Mouse (Mus musculus) thymus, postnatal 4 days (tissue): ENCODE measurements around the gene Yju2.

Source experiments
- DNase-seq: peaks from one replicate; pipeline ENCODE4 v3.0.0; 2021

Gene Yju2

DNA sequence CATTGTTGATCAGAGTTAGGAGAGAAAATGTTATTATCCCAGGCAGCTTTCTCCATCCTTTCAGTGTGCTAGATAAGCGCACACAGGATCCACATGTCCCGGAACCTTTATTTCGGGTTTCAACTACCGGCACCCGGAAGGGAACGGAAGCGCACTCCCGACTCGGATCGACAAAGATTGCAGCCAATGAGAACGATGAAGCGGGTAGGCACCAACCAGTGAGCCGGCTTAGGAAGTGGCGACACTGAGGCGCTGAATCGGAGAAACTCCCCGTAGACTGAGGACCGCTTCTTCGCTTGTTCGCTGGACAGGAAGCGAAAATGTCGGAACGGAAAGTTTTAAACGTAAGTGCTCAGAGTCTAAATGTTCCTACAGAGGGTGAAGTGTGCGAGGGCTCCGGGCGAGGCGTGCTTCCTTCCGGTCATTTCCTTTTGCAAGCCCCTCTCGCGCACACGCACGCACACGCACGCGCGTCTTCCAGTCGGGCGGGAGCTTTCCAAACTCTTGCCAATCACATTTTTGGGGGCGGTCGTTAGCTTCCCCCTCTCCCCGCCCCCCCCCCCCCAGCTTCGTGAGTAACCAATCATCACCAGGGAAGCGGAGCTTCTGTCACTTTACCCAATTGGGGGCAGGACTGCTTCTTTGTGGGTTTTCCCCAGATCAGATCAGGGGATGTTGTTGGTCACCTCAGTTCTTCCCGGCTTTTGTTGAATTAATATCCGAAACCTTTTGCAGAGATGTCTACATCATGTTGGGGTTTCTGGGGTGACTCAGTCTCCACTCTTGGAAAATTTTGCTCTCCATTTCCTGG lies at the start of gene Yju2:
Gene Yju2, plus strand, starts transcription at position 182 of the 811 bp plus-strand sequence.
- DNase-seq = peak; percentile 90

DNA sequence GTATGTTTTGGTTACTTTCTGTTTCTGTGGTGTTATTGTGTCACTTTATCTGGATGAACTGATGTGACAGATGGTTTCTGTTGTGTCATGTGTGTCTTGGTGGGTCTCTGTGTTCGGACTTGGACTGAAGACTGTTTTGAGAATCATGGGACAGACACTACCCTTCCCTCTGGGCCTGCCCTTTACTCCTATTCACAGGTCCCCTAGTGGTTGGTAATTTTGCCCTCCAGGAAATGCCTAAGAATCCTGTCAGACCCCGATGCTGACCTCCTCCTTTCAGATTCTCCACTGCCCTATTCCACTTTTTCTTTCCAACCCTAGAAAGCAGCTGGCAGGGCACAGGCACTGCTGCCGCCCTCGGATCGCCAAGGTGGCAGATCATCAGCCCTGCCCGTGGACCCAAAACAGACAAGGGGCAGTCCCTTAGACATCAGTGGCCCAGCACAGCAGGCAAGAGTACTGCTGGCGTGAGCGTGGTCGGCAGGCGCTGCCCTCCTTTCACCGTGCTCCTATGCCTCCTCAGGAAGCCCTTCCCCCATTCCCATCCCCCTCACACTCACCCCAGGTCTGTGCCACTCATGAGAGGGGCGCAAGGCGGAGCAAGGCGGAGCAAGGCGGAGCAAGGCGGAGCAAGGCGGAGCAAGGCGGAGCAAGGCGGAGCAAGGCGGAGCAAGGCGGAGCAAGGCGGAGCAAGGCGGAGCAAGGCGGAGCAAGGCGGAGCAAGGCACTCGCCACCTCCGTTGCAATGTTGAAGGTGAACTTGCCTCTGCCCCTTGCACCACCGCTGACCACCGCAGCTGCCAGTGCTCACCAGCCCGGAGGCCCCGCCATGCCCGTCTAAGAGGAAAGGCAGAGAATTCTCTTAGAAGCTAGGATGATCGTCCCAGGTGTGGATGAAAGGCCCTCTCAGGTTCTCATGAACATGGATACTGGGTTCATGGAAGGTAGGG lies 27.1 kb upstream of the Yju2 start:
- peak; percentile 67 for DNase-seq

DNA sequence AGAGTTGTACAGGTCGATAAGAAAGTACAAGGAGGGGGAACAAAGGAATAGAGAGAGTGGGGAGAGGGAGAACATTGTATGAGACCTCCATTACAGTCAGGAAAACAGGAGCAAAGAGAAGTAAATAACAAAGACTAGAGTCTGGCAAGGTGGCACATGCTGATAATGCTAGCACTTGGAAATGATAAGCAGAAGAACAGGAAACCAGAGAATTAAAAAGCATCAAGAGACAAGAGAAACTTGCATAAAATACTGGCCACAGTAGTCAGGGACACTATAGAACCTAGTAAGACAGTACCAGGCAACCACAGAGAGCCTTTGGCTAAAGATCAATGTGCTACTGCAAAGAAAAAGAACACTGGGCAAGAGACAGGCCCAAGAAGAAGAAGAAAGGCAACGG lies 26.3 kb upstream of the Yju2 start:
- no peak for DNase-seq

DNA sequence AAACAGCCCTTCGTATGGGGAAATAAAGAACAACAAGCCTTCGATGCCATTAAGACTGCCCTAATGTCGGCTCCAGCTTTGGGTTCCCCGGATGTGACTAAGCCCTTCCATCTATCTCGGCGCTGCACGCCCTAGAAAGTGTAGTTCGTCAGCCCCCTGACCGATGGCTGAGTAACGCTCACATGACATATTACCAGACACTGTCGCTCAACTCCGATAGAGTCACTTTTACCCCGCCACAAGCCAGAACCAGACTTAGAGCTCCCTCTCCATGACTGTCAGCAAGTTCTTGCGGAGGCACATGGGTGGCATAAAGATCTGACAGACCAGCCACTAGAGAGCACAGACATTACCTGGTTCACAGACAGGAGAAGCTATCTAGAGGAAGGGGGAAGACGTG lies 25.7 kb upstream of the Yju2 start:
- no peak for DNase-seq

DNA sequence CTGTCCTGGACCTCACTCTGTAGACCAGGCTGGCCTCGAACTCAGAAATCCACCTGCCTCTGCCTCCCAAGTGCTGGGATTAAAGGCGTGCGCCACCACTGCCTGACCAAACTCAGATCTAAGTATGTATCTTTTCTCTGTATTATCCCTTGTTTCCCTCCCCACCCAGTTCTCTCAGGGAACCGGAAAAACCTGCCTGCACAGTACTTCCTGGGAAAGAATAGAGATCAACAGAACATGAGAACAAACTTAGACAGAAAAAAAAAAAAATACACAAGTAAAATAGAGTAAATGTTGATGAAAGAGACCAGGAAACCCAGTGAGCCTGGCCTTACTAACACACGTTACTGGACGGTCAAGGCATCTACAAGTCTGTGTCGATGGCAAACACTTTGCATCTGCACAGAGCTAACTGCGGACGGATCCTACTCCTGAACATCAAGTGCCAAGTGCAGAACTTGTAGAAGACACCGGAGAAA lies 14.5 kb upstream of the Yju2 start:
- DNase-seq = peak; percentile 5

DNA sequence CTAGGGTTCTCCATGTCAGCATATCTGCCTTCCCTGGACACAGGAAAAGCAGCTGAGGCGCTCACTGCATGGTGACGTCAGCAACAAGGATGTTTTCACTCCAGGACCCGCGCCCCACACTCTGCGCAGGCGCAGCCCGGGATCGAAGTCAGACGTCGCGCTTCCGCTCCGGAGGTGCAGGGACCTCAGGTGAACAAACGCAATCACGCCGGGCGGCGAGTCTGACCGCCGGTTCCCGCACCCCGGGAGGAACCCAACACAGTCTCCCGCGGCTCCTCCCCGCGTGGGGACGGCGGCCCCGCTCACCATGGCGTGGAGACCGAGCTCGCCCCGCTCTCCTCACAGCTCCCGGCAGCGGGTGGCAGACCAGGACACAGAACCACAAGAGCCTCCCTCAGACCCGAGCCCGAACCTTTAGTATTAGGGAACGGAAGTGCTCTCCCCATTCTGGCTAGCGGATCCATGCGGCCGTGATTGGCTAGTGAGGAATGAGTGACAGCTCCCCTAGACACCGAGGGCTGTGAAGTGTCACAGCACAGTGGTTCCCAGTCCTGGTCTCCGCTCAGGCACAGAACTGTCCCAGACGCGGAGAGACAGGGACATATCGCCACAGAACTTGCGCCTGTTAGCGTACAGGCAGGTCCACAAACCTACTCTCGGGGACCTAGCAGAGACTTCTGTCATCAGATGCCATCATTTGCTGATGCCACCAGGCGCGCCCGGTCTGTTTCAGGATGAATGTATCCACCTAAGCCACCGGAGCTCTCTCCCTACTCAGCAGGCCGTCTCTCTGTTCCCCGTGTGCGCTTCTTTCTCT lies 13.8 kb upstream of the Yju2 start:
- DNase-seq = peak; percentile 83

DNA sequence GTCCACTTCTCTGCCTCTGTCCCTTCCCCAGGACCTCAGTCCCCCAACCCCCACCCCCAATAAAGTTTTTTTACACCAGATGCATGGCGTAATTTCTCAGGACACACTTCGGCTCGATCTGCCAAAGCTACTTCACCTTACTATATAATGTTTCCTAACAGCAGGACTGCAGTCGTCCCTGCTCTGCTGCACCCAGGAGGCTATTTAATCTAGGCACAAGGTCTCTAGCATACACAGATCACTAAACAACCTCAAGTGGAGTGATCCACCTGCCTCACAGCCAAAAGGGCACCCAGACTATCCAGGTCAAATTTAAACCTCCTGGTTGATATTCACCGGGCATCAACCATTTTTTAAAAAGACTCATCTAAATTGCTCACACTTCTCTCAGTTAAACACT lies 13.2 kb upstream of the Yju2 start:
- no peak for DNase-seq

DNA sequence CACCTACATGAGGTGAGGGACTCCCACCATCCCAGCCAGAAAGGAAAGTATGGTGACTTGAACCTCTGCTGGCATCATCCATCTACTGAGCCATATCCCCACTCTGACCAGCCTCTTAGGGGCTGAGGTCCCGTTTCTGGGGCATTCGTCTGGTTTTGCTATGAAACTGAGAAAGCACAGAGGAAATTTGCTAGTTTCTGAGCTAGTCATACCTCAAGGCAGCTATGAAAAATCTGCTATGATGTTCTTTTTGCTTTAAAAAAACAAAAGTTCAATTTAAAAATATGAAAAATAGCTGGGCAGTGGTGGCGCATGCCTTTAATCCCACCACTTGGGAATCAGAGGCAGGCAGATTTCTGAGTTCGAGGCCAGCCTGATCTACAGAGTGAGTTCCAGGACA lies 10.3 kb upstream of the Yju2 start:
- DNase-seq = no peak

DNA sequence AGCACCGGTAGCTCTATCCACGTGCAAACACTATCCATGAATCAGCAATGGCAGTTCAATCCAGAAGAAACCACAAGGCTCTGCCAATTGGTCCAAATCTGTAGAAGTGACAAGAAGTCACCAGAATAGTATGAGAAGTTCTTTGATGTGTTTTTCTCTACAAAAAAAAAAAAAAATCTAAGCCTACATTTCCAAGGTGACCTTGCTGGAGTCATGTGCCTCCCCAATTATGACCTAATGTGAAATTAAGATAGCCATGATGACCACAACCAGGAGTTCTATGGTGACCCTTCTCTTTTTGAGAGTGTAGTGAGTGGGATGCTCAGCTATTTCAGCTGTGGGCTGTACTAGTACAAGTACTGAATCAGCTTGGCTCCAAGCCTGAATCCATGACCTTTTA lies 9.5 kb upstream of the Yju2 start, which contains the start of gene Zfp119b:
Gene Zfp119b, minus strand, starts transcription at position 101 of the 400 bp plus-strand sequence.
- DNase-seq = no peak

DNA sequence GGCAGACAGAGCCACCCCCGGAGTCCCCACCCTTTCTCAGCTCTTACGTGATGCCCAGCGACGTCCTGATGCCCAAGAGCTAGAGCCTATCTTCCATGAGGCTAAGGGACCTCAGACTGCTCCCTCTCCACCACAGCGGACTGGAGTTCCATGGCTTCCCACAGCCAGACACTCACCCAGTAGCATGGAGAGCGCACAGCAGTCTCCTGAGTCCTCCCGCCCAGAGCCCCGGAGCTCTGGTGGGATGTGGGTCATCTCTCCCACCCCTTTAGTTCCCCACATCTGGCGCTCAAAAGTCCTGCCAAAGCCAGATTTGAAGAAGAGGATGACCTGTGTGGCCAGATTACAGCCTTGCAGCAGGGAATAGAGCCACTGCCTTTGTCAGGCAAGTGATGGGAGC lies 8.3 kb upstream of the Yju2 start:
- DNase-seq = peak; percentile 3

DNA sequence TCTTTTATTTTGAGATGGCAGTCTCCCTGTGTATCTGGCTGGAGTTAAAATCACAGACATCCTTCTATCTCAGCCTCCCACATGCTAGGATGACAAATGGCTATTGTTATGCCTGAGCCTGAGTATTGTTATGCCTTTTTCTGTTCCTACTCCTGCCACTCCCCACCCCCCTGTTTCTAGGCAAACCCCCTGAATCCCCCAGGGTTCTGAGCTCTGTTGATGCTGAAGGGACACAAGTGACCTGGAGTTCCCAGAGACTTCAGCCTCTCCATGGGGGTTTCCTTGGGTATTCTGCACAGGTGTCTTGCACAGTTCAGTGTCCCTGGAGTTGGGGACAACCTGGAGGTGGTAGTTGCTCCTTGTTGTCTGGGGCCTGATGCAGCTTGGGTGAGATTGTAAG lies 6.9 kb upstream of the Yju2 start:
- no peak for DNase-seq

DNA sequence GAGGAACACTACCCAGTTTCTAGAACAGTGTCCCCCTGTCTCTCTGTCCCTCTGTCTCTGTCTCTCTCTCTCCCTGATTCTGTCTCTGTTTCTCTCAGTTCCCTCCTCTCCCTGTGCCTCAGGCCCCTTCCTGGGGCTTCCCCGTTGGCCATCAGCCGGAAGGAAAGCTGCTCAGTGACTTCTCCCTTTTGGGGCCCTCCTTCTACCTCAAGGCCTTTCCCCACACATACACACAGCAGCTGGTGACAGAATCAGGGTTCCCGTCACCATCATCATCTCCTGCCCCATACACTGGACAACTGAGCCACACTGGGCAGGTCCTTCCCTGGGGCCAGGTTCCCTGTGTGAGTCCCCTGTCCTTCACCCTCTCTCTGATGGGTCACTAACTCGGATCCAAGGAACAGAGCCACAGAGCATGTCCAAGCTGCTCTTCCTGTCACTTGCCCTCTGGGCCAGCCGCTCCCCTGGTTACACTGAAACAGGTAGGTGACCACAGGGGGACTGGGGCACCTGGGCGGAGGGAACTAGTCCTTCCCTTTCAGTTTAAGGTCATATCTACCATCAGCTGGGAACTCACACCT lies 6.4 kb upstream of the Yju2 start, which contains the start of gene Ebi3:
Gene Ebi3, plus strand, starts transcription at position 194 of the 581 bp plus-strand sequence.
- DNase-seq = peak; percentile 10

DNA sequence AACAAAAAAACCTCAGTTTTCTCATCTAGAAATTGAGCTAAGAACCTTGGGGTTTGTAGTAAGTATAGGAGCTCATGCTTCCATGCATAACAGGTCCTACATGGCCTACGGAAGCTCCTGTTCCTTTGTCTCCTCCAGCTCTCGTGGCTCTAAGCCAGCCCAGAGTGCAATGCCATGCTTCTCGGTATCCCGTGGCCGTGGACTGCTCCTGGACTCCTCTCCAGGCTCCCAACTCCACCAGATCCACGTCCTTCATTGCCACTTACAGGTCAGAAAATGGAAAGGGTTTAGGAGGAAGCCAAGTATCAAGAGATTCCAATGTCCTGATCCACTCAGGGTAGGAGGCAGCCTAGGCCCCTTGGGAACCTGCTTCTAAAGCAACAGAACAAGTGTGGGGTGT lies 5.1 kb upstream of the Yju2 start:
- DNase-seq = no peak

DNA sequence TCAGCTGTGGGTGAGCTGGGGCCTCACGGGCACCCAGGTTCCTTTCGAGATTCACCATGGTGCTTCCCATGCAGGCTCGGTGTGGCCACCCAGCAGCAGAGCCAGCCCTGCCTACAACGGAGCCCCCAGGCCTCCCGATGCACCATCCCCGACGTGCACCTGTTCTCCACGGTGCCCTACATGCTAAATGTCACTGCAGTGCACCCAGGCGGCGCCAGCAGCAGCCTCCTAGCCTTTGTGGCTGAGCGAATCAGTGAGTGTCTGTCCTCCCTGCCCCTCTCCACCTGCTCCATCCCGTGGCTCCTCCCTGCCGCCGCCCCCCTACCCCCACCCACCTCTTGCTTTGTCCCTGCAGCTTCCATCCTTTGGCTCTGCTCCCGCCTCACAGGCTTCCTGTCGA lies 4.7 kb upstream of the Yju2 start:
- peak; percentile 47 for DNase-seq

DNA sequence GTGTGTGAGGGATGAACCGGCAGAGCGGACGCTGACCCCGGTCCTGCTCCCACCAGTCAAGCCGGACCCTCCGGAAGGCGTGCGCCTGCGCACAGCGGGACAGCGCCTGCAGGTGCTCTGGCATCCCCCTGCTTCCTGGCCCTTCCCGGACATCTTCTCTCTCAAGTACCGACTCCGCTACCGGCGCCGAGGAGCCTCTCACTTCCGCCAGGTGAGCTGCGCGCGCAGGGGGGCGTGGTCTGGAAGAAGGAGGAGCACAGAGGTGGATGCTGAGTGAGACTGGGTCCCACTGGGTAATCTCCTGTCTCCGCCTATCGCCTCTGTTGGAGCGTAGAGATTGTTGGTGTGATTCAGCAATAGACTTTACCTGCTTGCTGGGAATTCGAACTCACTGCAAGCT lies 2.8 kb upstream of the Yju2 start:
- peak; percentile 96 for DNase-seq

DNA sequence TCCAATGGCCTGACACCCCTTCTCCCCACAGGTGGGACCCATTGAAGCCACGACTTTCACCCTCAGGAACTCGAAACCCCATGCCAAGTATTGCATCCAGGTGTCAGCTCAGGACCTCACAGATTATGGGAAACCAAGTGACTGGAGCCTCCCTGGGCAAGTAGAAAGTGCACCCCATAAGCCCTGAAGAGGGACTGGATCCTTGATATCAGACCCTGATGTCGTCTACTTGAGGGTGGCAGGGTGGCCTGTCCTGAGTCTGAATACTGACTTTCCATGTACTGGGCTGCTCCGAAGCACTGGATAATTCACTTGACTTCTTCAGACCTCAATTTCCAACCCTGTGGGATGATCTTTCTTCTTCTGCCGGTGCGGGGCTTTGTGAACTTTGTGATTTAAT lies 2.3 kb upstream of the Yju2 start:
- DNase-seq = peak; percentile 12

DNA sequence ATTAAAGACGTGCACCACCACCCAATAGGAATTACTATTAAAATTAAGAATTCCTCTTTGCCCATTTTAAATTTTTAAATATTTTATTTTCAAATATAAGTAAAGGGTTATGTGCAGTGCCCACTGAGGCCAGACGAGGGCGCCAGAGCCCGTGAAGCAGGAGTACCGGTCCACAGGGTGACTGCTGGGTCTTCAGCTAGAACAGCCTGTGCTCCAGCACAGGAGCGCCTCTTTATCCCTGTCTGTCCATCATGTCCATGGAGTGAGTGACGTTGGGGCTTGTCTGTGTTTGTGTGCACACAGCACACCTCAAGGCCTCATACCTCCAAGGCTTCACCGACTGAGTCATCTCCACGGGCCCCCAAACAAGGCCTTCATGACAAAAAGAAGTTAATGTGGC lies 1.7 kb upstream of the Yju2 start:
- peak; percentile 88 for DNase-seq

DNA sequence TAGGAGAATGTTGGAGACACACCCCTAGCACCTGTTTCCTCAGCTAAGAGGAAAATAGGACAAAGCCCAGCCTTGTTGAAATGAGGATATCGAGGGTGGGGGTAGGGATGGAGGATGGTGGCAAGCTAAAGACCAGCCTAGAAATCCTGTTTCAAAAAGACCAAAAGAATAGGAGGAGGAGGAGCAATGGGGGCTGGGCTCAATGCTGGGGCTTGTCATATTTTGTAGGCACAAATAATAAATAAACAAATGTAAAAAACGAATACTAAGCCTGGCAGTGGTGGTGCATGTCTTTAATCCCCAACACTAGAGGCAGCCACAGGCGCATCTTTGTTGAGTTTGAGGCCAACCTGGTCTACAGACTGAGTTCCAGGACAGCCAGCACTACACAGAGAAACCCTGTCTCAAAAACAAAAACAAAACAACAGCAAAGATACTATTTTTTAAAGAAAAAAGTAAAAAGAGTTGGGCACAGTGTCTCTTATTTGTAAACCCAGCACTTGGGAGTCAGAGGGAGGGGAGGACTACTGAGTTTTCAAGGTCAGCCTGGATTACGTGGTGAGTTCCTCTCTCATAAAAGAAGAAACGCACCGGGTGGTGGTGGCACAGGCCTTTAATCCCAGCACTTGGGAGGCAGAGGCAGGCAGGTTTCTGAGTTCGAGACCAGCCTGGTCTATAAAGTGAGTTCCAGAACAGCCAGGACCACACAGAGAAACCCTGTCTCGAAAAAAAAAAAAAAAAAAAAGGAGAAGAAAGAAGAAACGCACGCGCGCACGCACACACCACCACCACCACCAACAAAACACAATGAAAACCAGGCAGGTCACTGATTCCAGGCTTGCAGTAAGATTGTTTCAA lies 944 bp upstream of the Yju2 start:
- peak; percentile 8 for DNase-seq

DNA sequence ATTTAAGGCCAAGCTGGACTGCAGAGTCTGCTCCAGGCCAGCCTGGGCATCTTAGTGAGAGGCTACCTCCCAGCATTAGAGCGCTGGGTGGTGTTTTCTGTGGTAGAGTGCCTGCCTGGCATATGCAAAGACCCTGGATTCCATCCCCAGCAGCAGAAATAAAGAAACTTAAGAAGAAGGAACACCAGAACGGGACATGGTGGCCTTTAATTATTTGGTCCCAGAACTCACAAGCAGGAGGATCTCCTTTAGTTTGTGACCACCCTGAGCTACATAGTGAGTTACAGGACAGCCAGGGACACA lies 364 bp upstream of the Yju2 start:
- DNase-seq = no peak

DNA sequence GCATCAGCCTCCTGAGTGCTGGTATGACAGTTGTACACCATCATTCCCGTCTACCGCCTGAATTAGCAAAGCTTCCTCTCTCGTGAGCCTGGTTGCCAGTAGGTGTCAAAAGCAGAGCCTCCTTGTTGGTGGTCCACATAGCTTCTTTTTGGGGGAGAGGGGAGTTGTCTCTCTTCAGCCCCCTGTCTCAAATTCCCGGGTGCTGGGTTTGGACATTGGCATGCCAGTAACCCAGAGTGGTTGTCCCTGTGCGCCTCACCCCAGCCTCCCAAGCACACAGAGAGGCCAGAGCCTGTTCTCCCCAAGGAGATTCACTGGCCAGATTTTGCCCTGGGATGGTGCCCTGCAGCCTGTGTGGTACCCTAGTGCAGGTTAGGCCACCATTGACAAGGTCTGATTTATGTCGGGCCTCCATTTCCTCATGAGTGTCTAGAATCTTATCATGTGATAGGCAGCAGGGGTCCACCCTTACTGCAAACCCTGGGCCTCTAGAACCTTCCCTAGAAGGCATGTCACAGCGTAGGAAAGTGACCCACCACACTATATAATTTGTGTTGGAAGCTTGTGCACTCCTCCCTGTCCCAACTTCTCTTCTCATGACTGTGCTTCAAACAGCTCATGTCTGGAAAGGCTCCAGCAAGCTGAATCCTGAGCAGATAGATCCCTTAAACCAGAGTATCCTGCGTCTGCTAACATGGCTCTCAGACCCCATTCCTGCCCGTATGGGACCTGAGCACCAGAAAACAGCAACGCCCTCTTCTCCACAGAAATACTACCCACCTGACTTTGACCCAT lies 1.2 kb downstream of the Yju2 start:
- DNase-seq = no peak

DNA sequence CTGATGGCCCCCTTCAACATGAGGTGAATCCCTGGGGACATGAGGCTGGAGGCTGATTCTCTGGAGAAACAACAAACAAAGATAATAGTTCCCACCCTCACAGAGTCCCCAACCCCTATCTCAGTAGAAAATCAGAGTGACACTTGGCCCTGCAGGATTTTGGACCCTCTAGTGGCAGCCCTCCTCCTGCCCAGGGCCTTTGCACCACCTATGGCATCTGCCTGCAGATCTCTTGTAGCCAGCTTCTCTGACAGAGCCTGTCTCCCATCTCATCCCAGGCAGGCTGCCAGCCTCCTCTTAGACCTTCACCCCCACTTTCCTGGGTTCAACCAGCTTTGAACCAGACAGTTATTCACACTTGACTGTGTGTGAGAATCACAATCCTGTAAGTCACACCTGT lies 1.9 kb downstream of the Yju2 start:
- DNase-seq = no peak
